Mouse (Mus musculus): ENCODE results near the gene Pole4. TPM values are rescaled to one million over a fixed set of nuclear protein-coding genes. Genes with fewer than 3 reads are reported as not detected.

Pole4 gene
- 242 TPM for polyA plus RNA-seq (2017; shearing (Covaris generic))

DNA sequence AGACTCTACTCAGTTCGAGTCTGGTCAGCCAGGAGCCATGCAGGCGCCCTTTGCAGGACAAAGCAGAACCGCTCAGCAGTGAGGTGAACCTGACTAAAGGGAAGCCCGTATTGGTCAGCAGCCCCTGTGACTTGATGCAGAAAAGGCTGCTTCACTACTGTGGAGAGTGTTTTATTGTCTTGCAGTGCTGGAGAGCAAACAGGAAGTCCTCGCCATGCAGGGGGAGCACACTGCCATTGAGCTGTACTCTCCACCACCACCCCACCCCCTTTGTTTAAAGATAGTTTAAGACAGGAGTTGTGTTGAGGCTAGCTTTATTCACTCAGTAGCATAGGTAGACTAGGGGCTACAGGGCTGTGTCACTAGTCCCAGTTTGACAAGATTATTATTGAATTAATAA, at the start of gene Pole4:
TSS of gene Pole4 (minus strand) at position 145 of the 400 bp plus-strand sequence.

Other genes starting within 250 kb of the Pole4 start
- 15.2 TPM for gene Hk2, start 69.1 kb upstream of the Pole4 start, polyA plus RNA-seq (2017; shearing (Covaris generic))
- 17.5 TPM for gene Sema4f, start 234.4 kb upstream of the Pole4 start, polyA plus RNA-seq (2017; shearing (Covaris generic))
- not detected for gene M1ap, start 241.5 kb upstream of the Pole4 start, polyA plus RNA-seq (2017; shearing (Covaris generic))

Measured in effector memory CD4-positive, alpha-beta T cell, adult 7 months (primary cell).